Mouse (Mus musculus): ENCODE measurements around the gene Gabra6.

Gene Gabra6

GRCm38 (mm10) chr11:42320882-42321281, at the start of gene Gabra6:
Gene Gabra6 (minus strand): TSS chr11:42321072.
- no peak for DNase-seq (ENCODE audit: low read depth, low spot score)

DNA sequence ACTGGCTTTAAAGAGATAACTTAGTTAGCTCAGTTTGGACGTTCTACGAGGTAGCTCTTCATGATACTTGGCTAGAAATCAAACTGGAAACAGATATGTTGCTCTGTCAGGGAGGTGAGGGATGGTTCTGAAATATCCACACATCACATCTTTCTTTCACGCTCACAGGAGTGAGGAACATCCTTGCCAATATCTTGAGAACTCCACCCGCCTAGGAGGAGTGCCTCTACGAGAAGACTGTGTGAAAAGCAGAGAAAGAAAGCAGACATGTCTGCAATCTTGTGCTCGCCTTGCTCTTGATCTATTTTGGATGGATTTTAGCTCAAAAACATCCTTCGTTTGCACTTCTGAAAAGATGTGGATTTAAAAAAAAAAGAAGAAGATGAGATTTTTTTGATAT, 44.7 kb upstream of the Gabra6 start:
- DNase-seq (ENCODE audit: low read depth, low spot score), result no peak

- DNase-seq (ENCODE audit: low read depth, low spot score), result no peak
Measured at GRCm38 (mm10) chr11:42332121-42332520, 11.2 kb upstream of the Gabra6 start.

DNA sequence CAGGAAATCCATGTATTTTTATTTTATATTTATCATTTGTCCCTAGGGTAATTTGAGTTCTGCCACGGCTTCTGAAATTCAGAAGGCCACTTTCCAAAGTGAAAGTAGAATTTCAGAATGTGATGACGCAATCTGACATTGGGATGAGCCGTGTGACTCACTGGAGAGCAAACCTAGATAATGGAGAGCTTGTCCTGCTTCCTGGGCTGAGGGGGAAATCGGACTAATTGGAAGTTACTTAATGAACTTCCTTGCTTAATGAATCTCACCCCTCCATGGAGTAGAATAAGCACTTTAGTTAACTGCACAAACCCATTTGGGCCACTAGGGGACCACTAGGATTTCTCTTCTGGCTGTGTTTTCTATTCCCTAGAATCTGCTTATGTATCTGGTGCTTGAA, 5.4 kb upstream of the Gabra6 start:
- no peak for DNase-seq (ENCODE audit: low read depth, low spot score)

- no peak for DNase-seq (ENCODE audit: low read depth, low spot score)
Measured at GRCm38 (mm10) chr11:42321560-42321959, 688 bp upstream of the Gabra6 start.

- DNase-seq (ENCODE audit: low read depth, low spot score), result no peak
Measured at GRCm38 (mm10) chr11:42319521-42319920, 1.4 kb downstream of the Gabra6 start.

DNA sequence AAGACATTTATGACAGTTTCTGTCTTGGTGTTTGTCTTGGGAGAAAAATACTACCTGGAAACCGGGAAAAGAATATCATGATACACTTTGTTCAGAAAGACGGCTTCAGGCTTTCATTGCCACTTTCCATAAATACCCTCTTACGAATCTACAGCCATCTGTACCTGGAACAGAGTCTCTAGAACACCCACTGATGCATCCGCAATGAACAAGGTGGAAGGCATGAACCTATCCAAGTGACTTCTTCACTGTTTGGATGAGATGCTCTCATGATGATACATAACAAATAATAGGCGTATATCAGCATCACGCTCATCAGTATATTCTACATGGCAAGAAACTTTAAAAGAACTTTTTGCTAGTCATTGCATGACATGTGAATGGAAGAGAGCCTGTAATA, 1.8 kb downstream of the Gabra6 start:
- no peak for DNase-seq (ENCODE audit: low read depth, low spot score)

DNA sequence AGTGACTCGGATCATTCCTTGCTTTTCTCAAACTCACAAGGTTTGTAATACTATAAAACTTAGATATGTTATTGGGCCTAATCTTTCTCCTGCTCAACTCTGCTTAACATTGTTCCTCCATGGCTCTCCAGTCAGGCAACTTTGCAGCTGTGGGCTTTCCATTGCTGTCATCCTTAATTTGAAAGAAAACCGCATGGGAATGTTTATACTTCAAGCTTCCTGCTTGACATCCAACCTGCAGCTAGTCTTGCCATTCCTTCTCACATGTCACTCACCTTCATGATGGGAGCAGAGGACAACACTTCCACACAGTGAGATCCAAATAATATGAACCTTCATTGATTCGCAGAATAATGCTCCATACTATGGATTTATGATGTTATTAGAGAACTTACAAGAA, 2.9 kb downstream of the Gabra6 start:
- DNase-seq (ENCODE audit: low read depth, low spot score), result no peak

DNA sequence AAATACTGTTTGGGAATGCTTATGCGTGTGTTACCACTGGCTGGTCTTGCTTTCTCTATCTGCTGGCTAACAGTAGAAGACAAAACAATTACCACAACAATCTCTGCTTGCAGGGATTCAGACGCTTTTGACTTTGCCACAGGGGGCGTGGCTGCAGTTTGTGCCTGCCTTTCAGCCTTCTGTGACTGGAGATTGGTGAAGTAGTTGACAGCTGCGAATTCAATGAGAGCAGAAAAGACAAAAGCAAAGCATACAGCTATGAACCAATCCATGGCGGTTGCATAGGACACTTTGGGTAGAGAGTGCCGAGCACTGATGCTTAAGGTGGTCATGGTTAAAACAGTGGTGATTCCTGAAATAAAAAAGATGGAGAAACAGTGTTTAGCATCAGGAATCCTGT, 6.0 kb downstream of the Gabra6 start:
- DNase-seq (ENCODE audit: low read depth, low spot score), result peak; percentile 45

DNA sequence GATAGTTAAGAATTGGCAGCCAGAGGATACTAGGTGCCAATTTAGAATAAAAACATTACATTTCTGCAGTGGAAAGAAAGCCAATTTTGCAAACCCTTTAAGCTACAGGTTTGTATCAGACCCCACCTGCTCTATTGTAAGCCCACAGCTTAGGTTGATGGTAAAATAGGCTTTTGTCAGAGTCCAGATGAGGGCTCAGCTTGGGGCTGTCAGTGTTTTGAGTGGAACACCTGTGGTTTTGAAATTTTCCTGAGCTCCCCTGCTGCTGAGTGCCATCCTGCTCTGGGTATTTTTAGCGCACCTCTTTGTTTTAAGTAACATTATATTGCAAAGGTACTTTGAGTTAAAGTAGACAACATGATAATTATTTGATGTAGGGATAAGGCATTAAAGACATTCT, 10.0 kb downstream of the Gabra6 start:
- DNase-seq (ENCODE audit: low read depth, low spot score), result no peak

- no peak for DNase-seq (ENCODE audit: low read depth, low spot score)
Measured at GRCm38 (mm10) chr11:42309086-42309485, 11.8 kb downstream of the Gabra6 start.

DNA sequence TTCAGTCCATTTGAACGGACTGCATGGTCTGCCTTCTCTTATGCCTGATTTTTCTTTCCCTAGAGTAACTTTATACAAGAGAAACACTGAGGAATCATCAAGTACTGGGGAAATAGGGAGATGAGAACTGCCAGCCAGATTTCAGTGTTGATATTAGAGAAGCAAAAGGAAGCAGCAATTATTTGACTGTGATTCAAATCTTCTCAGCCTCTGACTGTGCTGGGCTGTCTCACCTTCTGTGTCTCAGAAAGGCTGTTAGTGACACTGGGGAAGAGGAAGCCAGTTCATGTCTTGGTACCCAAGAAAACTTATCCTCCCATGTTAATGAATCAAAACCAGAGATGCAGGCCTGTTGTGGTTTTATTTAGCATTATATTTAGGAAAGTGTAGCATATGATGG, 14.8 kb downstream of the Gabra6 start:
- DNase-seq (ENCODE audit: low read depth, low spot score), result no peak

DNA sequence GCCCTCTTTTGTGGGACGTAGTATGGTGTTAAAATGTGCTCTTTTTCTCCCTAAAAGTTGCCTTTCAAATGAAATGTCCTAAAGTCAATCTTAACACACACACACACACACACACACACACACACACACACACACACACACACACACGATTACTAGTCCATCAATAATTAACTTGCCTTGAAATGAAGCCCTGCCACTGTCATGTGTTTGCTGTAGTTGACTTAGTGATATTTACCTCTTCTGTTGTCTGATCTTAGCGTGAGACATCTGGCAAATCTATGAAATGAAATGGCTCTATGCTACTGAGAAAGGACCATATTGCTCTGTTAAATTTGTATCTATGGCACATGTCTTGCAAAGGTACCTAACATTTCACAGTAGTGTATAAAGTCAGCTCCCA, 61.9 kb downstream of the Gabra6 start:
- no peak for DNase-seq (ENCODE audit: low read depth, low spot score)

Measured in ES-CJ7 (cell line).